Mouse (Mus musculus) embryonic facial prominence, embryonic 15.5 days (tissue): Measurements from ENCODE around the gene Rprml. TPM values are rescaled to one million over a fixed set of nuclear protein-coding genes. Genes with fewer than 3 reads are reported as not detected.

ENCODE experiments used
- ATAC-seq: fragments of 200-750 bp; cut with Nextera tagmentation; 2 replicates; pipeline ENCODE4 v1.8.0; 2017; ENCODE audit warnings: low read depth, moderate TSS enrichment; ENCODE audit not compliant: insufficient number of reproducible peaks, low FRiP score, low TSS enrichment
- H3K27ac ChIP-seq: fragments of 300-500 bp; sonication (generic); replicated peaks from 2 replicates; pipeline ENCODE4 v1.5.1; 2015; ENCODE audit warnings: mild to moderate bottlenecking, inconsistent platforms
- H3K27me3 ChIP-seq: fragments of 300-500 bp; sonication (generic); 2 replicates; pipeline ENCODE4 v1.6.1; 2015; ENCODE audit warnings: inconsistent platforms
- H3K36me3 ChIP-seq: fragments of 300-500 bp; sonication (generic); 2 replicates; pipeline ENCODE4 v1.6.1; 2015; ENCODE audit warnings: mild to moderate bottlenecking, inconsistent platforms
- H3K4me1 ChIP-seq: fragments of 300-500 bp; sonication (generic); 2 replicates; pipeline ENCODE4 v1.6.1; 2015; ENCODE audit warnings: inconsistent platforms
- H3K4me2 ChIP-seq: fragments of 300-500 bp; sonication (generic); replicated peaks from 2 replicates; pipeline ENCODE4 v1.6.1; 2015; ENCODE audit warnings: mild to moderate bottlenecking, inconsistent platforms
- H3K4me3 ChIP-seq: fragments of 300-500 bp; sonication (generic); replicated peaks from 2 replicates; pipeline ENCODE4 v1.5.1; 2015; ENCODE audit warnings: mild to moderate bottlenecking, inconsistent platforms
- H3K9ac ChIP-seq: fragments of 300-500 bp; sonication (generic); 2 replicates; pipeline ENCODE4 v1.6.1; 2015; ENCODE audit warnings: inconsistent platforms
- H3K9me3 ChIP-seq: fragments of 300-500 bp; sonication (generic); replicated peaks from 2 replicates; pipeline ENCODE4 v1.6.1; 2016; ENCODE audit warnings: inconsistent platforms
- WGBS: fragments of 180-500 bp; shearing (Covaris S2); methylation state at CpG from one replicate; pipeline ENCODE4 v1.1.7; 2015; 5-methylcytosine and 5-hydroxymethylcytosine counted together
- polyA plus RNA-seq: library from polyadenylated mRNA; unstranded; fragments of >200 nt; fragmentation: Nextera tagmentation; extraction: Ambion mirVana; gene quantifications from 2 replicates; pipeline ENCODE4 v1.2.1, GENCODE M21; 2015

Gene Rprml
- polyA plus RNA-seq, 1 experiment from 2014 or later: 0.32 TPM

DNA sequence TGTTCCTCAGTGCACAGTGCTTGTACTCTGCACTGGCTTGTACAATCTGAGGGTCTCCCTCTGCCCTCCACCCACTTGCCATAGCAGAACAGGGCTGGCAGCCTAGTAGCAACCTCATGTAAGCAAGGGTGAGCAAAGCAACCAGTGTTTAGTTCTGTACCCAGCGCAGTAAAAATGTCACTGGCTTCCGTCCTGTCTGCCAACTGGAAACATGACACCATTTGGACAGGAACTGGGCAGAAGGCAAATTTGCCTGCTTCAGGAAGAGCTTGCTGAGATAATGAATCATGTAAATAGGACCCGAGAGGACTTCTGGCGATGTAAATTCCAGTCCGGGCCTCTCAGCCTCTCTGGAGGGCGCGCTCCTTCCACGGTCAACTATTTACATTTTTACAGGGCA, 3.6 kb upstream of the Rprml start:
- WGBS: 56% methylated on average over 8 of the region's 8 CpGs
- no peak overlapping the region for H3K27ac ChIP-seq
- no peak overlapping the region for H3K4me3 ChIP-seq
- ATAC-seq: no peak
- H3K9me3 ChIP-seq: no peaks in the 10 kb centered on the region
- peaks cover 18% of the 10 kb centered on the region for H3K4me1 ChIP-seq
- H3K27me3 ChIP-seq: peaks cover 50% of the 10 kb centered on the region
- no peak overlapping the region for H3K4me2 ChIP-seq
- H3K36me3 ChIP-seq: no peaks in the 10 kb centered on the region
- H3K9ac ChIP-seq: no peak overlapping the region

DNA sequence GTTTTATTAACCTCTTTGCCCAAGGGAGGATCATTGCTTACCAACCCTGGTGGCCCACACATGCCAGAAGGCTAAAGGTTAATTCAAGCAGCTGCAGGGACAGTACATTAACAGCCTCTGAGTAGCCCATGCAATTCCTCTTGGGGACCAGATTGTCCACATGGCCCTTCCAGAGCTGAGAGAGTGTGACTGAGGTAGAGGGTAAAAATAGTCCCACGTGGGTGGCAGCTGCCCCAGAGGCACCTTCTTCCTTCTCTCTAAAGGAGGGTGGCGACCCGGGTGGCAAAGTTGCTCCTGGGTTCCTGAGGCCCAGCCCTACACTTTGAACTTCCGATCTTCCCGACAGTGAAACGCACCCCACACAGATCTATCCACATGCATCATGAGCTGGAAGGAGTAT, 3.1 kb upstream of the Rprml start:
- Histone ChIP-seq H3K27ac (no peak overlapping the region), H3K4me1 (peaks cover 18% of the 10 kb centered on the region), H3K36me3 (no peaks in the 10 kb centered on the region), H3K9ac (no peak overlapping the region), H3K9me3 (no peaks in the 10 kb centered on the region), H3K27me3 (peaks cover 56% of the 10 kb centered on the region), H3K4me2 (no peak overlapping the region), H3K4me3 (no peak overlapping the region)
- WGBS: 62% methylated on average over 6 of the region's 6 CpGs
- no peak for ATAC-seq

DNA sequence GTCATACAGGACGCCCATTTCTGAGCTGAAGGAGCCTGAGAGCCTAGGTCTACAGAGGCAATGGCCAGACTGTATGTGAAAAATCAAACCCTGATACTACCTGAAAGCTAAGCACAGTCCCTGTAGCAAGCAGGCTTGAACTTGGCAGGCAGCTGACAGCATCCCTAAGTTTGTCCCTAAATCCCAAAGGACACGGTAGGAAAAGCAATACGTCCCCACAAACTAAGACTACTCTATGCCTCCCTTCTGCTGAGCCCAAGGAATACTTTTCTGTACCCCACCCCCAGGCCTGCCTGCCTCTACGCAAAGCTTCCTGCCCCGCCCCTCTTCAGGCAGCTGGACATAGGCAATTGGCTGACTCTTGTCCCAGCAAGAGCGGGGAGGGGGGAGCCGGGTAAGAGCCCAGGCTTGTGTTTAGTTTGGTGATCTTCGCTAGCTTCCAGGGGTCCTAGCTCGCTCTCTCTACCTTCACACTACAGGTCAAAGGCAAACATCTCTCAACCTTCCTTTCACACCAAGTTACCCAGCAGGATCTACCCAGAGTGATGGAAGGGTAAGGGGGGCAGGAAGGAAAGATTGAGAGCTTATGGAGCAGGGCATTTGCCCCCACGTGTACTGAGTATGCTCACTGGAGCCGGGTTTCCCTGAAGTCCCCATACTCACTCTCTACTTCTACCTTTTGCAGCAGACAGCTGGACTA, 1.3 kb upstream of the Rprml start:
- Histone ChIP-seq H3K9ac (no peak overlapping the region), H3K9me3 (no peaks in the 10 kb centered on the region), H3K27ac (no peak overlapping the region), H3K36me3 (no peaks in the 10 kb centered on the region), H3K4me3 (no peak overlapping the region), H3K27me3 (peaks cover 74% of the 10 kb centered on the region), H3K4me2 (no peak overlapping the region), H3K4me1 (peaks cover 18% of the 10 kb centered on the region)
- WGBS: 10% methylated on average over 11 of the region's 11 CpGs
- no peak for ATAC-seq

DNA sequence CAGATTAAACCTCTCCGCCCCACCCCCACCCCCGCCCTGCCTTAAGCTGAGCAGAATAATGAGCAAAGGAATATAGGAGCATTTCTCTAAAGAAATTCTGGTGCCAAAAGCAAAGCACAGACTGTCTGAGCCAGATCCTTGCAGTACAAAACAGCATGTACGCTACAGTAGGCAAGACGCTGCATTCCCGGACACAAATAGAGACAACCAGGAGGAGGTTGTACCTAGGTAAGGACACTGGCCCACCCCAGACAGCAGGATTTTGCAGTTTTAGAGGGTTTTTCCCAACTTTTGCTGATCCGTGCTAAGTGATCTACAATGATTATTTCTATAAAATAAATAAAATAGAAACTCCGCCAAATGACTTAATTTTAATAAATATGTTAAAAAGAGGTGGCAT, 714 bp upstream of the Rprml start:
- no peak overlapping the region for H3K9ac ChIP-seq
- ATAC-seq: no peak
- no peak overlapping the region for H3K4me3 ChIP-seq
- H3K9me3 ChIP-seq: no peaks in the 10 kb centered on the region
- 20% methylated on average over 7 of the region's 7 CpGs for whole genome bisulfite sequencing
- H3K4me2 ChIP-seq: no peak overlapping the region
- no peaks in the 10 kb centered on the region for H3K36me3 ChIP-seq
- no peak overlapping the region for H3K27ac ChIP-seq
- H3K27me3 ChIP-seq: peaks cover 80% of the 10 kb centered on the region
- H3K4me1 ChIP-seq: peaks cover 18% of the 10 kb centered on the region

DNA sequence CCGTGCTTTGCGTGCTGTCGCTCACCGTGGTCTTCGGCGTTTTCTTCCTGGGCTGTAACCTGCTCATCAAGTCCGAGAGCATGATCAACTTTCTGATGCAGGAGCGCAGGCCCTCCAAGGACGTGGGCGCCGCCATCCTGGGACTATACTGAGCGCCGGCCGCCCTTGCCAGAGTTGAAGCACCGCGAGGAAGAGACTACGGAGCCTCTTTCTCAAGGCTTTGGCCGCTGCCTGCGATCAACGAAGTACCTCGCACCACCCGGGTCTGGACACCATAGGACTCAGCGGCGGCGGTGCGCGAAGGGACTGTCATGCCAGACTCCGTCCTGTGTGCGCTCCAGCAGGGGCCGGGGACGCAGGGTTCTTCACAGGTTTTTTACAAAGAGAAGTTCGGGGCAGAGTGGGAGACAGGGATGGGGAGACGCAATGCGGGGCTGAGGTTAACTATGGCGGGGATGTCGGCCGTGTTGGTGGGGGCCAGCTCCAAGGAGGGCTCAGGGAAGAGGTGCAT, 668 bp downstream of the Rprml start:
- ATAC-seq: no peak
- H3K4me2 ChIP-seq: peak overlapping the region; percentile 82
- H3K27me3 ChIP-seq: peaks cover 94% of the 10 kb centered on the region
- peaks cover 18% of the 10 kb centered on the region for H3K4me1 ChIP-seq
- WGBS: 2% methylated on average over 37 of the region's 37 CpGs
- H3K9ac ChIP-seq: 0 out of 2 replicates have a peak overlapping the region, but pooled peaks have one; percentile 10
- no peak overlapping the region for H3K27ac ChIP-seq
- no peaks in the 10 kb centered on the region for H3K9me3 ChIP-seq
- H3K4me3 ChIP-seq: peak overlapping the region; percentile 42
- H3K36me3 ChIP-seq: no peaks in the 10 kb centered on the region

DNA sequence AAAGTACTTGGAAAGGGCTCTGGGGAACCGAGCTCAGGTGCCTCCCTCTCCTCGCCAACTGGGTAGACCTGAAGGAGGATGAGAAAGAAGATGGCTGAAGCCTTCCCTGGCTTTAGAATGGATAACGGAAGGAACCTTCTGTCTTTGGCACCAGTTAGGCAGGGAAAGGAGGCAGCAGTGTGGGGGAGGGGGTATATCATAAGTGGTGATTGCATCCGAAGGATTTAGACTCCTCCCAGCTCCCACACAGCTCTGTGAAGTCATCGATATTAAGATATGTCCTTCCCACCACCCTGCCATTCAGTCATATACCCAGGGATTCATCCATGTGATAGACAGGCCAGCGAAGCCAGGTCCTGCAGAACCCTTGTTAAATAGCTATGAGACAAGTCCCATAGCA, 2.1 kb downstream of the Rprml start:
- peaks cover 97% of the 10 kb centered on the region for H3K27me3 ChIP-seq
- H3K4me3 ChIP-seq: no peak overlapping the region
- H3K4me1 ChIP-seq: peaks cover 18% of the 10 kb centered on the region
- H3K36me3 ChIP-seq: no peaks in the 10 kb centered on the region
- ATAC-seq: no peak
- H3K4me2 ChIP-seq: no peak overlapping the region
- no peaks in the 10 kb centered on the region for H3K9me3 ChIP-seq
- H3K27ac ChIP-seq: no peak overlapping the region
- 83% methylated on average over 6 of the region's 6 CpGs for WGBS
- no peak overlapping the region for H3K9ac ChIP-seq

DNA sequence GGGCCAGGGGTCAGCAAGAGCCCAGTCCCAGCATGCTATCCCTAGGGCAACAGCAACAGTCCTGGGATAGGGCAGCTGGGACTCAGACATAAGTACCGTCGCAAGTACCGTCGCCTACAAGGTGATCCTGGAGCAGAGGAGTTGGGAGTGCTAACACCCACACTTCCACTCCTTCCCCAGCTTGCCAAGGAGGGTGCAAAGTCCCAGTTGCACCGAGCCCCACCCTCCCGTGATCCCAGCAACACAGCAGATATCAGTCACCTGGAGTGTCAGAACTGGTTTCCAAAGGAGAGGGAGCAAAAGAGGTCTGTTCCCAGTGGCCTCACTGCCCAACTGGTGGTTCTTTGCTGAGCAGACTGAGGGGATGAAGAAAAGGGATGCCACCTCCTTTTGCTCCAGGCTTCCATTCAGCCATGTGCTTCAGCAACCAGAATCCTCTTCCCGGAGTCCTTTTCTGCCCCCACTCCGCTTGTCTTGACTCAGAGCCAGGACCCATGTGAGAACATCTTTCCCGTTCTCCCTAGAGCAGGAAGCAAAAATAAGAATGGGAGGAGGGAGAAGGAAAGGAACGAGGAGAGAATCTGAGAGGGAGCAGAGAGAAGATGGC, 4.1 kb downstream of the Rprml start:
- Histone ChIP-seq H3K9me3 (no peaks in the 10 kb centered on the region), H3K9ac (no peak overlapping the region), H3K27me3 (peaks cover 83% of the 10 kb centered on the region), H3K27ac (no peak overlapping the region), H3K4me2 (no peak overlapping the region), H3K36me3 (no peaks in the 10 kb centered on the region), H3K4me3 (no peak overlapping the region), H3K4me1 (peaks cover 14% of the 10 kb centered on the region)
- no peak for ATAC-seq
- WGBS: 60% methylated on average over 10 of the region's 10 CpGs

DNA sequence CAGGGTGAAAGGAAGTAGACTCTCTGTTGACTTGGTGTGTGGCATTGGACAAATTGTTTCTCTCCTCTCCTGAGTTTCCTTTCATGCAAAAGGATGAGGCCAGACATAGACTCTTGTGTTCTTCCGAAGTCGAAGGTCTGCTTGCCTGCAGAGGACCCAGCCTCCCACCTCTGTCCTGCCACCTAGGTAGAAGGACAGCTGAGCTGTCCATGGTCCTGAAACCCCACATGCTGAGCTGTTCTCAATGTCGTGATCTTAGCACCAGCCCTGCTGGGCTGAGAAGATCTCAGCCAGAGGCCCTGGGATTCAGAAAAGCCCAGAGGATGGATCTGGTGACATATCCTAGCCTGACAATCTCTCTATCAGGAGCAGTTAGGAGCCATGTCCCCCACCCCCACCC, 7.2 kb downstream of the Rprml start:
- no peak for ATAC-seq
- no peaks in the 10 kb centered on the region for H3K36me3 ChIP-seq
- H3K27ac ChIP-seq: no peak overlapping the region
- no peaks in the 10 kb centered on the region for H3K9me3 ChIP-seq
- no peak overlapping the region for H3K9ac ChIP-seq
- H3K4me2 ChIP-seq: no peak overlapping the region
- no peak overlapping the region for H3K4me3 ChIP-seq
- 10% methylated on average over 3 of the region's 3 CpGs for WGBS
- peaks cover 52% of the 10 kb centered on the region for H3K27me3 ChIP-seq
- H3K4me1 ChIP-seq: no peaks in the 10 kb centered on the region

DNA sequence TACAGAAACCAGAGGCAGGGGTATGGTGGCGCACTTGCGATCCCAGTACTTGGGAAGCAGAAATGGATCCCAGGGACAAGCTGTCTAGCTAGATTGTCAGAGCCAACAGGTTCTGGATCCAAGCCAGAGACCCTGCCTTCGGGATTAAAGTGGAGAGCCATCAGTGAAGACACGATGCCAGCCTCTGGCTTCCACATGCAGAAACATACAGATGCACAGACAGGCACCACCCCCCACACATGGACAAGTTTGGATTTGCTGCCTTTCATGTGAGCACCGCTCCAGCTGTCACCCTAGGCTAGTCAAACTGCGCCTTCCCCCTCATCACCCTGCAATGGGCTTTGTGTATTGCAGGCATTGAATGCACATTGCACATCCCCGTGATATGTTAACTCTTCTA, 8.8 kb downstream of the Rprml start:
- no peak overlapping the region for H3K27ac ChIP-seq
- ATAC-seq: no peak
- no peaks in the 10 kb centered on the region for H3K36me3 ChIP-seq
- H3K9me3 ChIP-seq: no peaks in the 10 kb centered on the region
- no peaks in the 10 kb centered on the region for H3K4me1 ChIP-seq
- H3K27me3 ChIP-seq: peaks cover 35% of the 10 kb centered on the region
- H3K4me3 ChIP-seq: no peak overlapping the region
- no peak overlapping the region for H3K9ac ChIP-seq
- 64% methylated on average over 7 of the region's 7 CpGs for WGBS
- H3K4me2 ChIP-seq: no peak overlapping the region

DNA sequence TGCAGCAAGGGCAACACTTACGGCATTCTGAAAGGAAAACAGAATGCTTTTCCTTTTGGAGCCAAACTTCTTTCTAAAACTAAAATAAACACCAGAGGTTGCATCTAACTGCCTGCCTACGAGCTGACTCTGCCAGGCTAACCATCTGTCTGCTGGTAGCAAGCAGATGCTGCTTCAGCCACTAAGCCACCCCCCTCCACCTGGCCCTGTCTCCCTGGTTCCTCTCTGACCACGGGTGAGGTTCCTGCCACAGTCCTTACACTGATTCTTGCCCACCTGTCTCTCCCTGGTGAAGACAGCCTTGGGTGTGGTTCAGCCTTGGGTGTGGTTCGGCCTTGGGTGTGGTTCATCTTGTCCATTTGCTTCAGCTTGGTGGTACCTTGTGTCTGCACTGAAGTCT, 12.5 kb downstream of the Rprml start:
- WGBS: 40% methylated on average over 4 of the region's 4 CpGs
- no peak for ATAC-seq
- no peaks in the 10 kb centered on the region for H3K36me3 ChIP-seq
- 0 out of 2 replicates have a peak, but pooled peaks cover 6% of the 10 kb centered on the region for H3K27me3 ChIP-seq
- no peak overlapping the region for H3K27ac ChIP-seq
- no peak overlapping the region for H3K4me3 ChIP-seq
- H3K9me3 ChIP-seq: no peaks in the 10 kb centered on the region
- H3K9ac ChIP-seq: no peak overlapping the region
- H3K4me1 ChIP-seq: peaks cover 15% of the 10 kb centered on the region
- no peak overlapping the region for H3K4me2 ChIP-seq

DNA sequence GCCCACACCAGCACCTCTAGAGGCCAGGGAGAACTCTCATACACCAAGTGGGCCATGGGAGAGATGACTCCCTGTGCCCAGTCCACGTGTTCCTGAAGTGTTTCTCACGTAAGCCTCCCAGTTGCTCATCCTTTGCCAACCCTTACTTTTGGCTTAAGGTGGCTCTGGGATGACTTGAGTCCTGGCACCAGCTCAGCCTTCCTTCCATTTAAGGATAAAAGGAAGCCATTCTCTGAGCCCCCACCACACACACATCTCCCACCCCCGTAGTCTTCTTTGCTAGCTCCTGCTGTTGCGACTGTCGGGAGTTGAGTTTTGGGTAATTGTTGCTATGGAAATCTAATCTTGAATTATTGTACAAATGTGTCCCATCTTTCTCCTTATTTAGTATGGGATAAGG, 13.2 kb downstream of the Rprml start:
- H3K4me2 ChIP-seq: no peak overlapping the region
- no peak for ATAC-seq
- 73% methylated on average over 5 of the region's 5 CpGs for WGBS

DNA sequence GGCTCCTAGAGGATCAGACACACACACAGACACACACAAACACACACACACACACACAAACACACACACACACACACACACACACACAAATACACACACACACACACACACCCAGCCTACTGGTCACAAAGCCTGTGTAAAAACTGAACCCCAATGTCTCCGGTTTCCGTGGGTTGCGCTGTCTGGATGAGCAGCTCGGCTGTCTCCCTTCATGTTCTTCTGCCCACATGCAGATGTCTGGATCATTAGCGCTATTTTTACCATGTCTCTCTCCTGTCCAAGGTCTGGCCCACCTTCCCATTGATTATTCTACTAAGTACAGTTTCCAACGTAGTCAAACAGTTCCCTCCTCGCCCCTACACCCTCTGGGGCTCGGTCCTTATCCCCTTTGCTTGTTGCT, 13.7 kb downstream of the Rprml start:
- Histone ChIP-seq H3K36me3 (no peaks in the 10 kb centered on the region), H3K27me3 (no peaks in the 10 kb centered on the region), H3K4me2 (no peak overlapping the region), H3K27ac (no peak overlapping the region), H3K4me3 (no peak overlapping the region), H3K9me3 (no peaks in the 10 kb centered on the region), H3K9ac (no peak overlapping the region), H3K4me1 (peaks cover 17% of the 10 kb centered on the region)
- 81% methylated on average over 8 of the region's 8 CpGs for WGBS
- no peak for ATAC-seq

More for the DNA sequence above, 13.2 kb downstream of the Rprml start:
- Histone ChIP-seq H3K9ac (no peak overlapping the region), H3K4me1 (peaks cover 17% of the 10 kb centered on the region), H3K36me3 (no peaks in the 10 kb centered on the region), H3K4me3 (no peak overlapping the region), H3K27ac (no peak overlapping the region), H3K27me3 (0 out of 2 replicates have a peak, but pooled peaks cover 1% of the 10 kb centered on the region), H3K9me3 (no peaks in the 10 kb centered on the region)
